Mouse (Mus musculus): ENCODE data around the gene Znrf4.
"Not testable (repeated sequence)": the region's sequence is repeated elsewhere in the genome, so short reads cannot be mapped to it uniquely, and the experiment has no call there.

The Znrf4 gene

GRCm38 (mm10) chr17:56522744-56523143, 10.5 kb upstream of the Znrf4 start:
- no peak for DNase-seq

GRCm38 (mm10) chr17:56515690-56516410, 3.6 kb upstream of the Znrf4 start:
- no peak for DNase-seq

- no peak for DNase-seq
These were observed 2.7 kb upstream of the Znrf4 start for GRCm38 (mm10) chr17:56514916-56515315.

DNA sequence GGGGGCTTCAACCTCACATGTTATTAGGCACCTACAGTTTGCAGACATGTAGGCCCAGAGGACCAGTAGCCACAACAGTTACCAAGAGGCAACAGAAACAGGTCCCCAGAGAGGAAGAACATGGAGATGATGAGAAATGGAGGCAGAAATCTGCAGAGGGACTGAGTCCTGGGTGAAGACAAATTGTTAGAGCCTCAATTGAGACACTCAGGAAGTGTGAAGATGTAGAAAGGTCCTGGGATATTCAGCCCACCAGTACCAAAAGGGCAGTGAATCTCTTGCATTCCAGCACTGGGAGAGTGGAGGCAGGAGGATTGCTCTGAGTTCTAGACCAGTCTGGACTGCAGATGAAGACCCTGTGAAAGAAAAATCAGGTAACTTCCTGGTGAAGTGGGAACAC, 2.1 kb upstream of the Znrf4 start:
- no peak for DNase-seq

GRCm38 (mm10) chr17:56511707-56512090, 532 bp downstream of the Znrf4 start:
- no peak for DNase-seq

GRCm38 (mm10) chr17:56510970-56511706, 1.1 kb downstream of the Znrf4 start:
- DNase-seq = peak; percentile 36

- DNase-seq = no peak
These were observed 1.7 kb downstream of the Znrf4 start for GRCm38 (mm10) chr17:56510473-56510969.

DNA sequence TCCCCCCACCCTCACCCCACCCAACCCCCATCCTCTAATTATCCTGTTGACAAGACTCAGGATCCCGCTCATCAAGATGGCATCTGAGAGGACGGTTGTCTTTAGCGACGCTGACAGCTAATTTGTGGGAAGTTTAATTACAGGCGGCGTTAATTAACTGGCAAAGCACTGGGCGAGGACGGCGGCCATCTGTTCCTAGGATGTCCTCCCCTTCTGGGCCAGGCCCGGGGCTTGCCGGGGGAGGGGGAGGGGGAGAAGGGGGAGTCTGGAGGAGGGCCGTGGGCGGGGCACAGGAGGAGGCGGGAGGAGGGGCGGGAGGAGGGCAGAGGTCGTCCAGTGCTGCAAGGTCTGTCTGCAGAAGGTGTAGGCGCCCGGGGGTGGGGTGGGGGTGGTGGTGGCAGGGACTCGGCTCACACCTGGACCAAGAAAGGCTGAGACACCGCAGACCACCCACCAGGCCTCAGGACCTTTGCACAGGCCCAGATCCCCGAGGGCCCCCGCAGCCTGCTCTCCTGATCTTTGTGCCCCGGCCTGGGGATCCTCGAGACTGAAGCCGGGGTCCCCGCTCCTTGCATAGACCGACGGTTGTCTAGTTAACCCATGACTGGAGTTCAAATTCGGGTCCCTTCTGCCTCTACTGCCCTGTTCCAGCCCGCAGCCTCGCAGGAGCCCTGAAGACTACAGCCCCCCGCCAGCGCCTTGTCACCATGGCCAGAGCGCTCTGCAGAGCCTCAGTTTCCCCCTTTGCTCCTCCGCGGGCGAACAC, 2.3 kb downstream of the Znrf4 start:
- peak; percentile 25 for DNase-seq

- DNase-seq = no peak
These were observed 3.1 kb downstream of the Znrf4 start for GRCm38 (mm10) chr17:56509021-56509640.

DNA sequence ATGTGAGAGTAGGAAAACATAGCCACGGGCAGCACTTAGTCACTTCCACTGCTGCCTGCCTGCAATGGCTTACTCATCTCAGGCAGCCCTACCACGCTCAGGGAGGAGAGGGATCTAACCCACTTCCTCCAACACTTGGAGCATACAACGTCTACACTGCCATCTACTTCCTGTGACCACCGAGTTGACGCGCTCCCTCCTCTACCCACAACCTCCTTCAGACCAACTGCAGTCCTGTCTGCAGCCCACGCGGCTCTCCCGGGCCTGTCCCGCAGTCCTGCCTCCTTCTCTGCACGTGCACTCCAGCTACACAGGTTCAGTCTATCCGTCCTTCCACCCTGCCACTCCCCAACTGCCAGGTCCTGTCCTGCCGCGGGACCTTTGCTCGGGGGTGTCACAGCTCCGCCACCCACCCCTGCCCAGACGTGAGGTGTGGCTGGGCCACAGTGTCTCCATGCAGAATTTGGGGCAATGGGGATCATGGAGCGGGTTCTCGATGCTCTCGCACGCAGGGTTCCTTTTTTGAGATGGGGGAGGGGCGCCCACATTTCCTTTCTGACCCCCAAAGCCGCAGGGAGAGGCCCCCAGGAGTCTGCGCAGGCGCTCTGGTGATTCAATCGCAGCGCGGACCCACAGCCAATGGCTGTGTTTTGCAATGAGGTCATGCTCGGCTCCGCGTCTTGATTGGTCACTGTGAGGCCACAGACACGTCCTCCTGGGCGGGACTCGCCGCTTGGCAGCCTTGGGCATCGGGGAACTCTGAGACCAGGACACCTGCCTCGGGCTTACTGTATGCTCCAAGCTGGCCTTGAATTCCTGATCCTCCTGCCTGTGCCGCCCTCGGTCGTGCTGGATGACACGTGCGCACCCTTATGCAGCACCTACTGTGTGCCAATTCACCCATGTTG, 4.8 kb downstream of the Znrf4 start:
- DNase-seq = peak; percentile 96

DNA sequence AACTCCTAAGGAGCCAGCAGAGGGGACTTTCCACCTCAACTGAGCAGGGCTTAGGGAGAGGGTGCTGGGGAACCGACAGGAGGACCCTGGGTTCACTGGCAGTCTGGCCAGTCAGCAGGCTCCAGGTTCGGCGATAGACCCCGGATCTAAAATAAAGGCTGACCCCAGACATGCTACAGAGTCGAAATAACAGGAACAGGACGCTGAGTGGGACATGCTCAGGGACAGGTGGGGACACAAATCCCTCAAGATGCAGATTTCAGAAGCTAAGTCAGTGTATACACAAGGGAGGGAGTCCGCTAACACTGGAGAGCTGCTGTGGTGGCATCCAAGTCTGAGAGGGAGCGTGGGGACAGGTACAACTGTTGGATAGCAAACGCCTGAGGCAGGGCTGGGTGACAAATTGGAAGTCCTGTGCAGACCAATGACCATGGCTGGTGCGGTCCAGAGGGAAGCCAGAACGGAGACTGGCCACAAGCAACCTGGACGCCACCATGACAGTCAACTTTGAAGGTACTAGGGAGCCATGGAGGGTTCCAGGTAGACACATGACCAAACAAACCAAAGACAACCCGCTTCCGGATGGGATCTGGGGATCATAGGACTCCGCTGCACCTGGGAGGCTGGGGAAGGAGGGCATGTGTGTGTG, 5.7 kb downstream of the Znrf4 start:
- peak; percentile 22 for DNase-seq

- no peak for DNase-seq
These were observed 6.8 kb downstream of the Znrf4 start for GRCm38 (mm10) chr17:56505401-56505800.

DNA sequence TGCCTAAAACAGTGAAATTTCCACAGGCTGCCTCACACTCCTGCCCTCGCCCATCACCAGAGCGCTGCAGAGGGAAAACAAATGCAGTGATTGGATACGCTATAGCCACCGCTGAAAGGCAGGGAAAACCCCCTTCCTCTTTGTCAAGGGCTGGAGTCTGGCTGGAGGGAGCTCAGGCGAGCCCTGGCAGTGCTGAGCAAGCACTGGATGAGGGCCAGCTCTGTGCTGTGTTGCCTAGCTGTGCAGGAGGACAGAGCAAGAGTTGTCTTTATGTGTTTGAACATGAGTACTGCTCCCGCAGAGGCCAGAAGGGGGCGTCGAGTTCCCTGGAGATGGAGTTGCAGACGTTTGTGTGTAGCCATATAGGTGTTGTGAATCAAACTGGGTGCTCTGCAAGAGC, 9.7 kb downstream of the Znrf4 start:
- DNase-seq = peak; percentile 49

- not testable (repeated sequence) for DNase-seq
These were observed 10.4 kb downstream of the Znrf4 start for GRCm38 (mm10) chr17:56501635-56502400.

DNA sequence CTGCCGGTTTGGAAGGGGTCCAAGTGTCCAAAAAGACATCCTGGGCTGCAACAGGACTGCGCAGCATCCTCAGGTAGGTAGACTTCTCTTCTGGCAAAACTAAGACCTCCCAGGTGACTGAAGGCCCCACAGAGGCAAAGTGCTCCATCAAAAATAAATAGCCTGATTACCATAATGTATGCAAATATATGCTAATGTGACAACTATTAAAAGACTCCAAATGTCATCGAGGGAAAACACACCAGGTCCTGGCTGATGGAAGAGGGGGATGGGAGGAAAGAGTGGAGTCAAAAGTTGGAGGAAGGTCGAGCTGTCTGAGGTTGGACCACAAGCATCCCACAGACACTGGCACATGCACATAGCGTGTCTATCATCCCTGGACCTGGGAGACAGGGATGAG, 13.0 kb downstream of the Znrf4 start:
- DNase-seq = no peak

- DNase-seq = no peak
These were observed 17.8 kb downstream of the Znrf4 start for GRCm38 (mm10) chr17:56494480-56494879.

DNA sequence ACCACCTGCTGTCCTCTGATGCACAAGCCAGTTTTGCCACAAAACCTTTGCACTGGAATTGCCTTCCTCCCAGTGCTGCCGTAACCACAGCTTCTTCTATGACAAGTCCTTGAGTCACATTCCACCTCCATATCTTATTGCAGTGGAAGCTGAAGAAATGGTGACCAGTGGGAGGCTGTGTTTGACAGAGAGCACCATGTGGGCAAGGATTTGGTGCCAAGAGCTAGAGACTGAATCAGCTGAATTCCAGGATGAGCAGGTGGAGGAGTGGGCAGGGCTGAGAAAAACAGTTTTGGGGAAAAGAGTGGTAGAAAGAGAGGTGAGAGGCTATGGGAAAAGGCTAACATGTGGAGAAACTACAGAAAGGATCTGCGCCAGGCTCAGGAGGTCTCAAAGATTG, 18.4 kb downstream of the Znrf4 start:
- no peak for DNase-seq

GRCm38 (mm10) chr17:56490438-56491152, 21.6 kb downstream of the Znrf4 start:
- no peak for DNase-seq

DNA sequence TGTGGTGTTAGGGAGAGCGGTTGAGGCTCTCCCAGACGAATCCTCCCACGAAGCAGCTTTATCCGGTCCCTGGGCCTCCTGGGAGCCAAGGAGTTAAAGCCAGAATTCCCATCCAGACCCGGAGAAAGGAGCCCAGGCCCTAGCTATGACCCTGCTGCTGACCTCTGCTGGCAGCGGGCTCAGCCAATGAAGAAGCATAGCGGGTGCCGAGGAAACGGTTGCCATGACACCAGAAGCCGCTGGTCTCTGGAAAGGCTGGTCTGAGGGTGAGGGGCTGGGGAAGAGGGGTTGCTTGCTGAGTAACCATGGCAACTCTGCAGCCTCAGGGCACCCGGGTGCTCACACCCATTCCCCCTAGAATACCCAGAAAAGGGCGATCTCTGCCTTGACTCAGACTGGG, 24.2 kb downstream of the Znrf4 start:
- DNase-seq = no peak

GRCm38 (mm10) chr17:56487441-56487888, 24.8 kb downstream of the Znrf4 start:
- DNase-seq = peak; percentile 76

Measured in thymus, postnatal 4 days (tissue).